Mouse (Mus musculus) heart, embryonic 11.5 days (tissue): ENCODE measurements around the gene Psmb7. TPM values are rescaled to one million over a fixed set of nuclear protein-coding genes. Genes with fewer than 3 reads are reported as not detected.

Experiments
- ATAC-seq: fragments of 200-750 bp; cut with Nextera tagmentation; replicated peaks from 2 replicates; pipeline ENCODE4 v1.8.0; 2017; ENCODE audit warnings: moderate library complexity; ENCODE audit not compliant: insufficient number of reproducible peaks, low FRiP score, low TSS enrichment
- H3K27ac ChIP-seq: fragments of 300-500 bp; sonication (generic); 2 replicates; pipeline ENCODE4 v1.5.1; 2014; ENCODE audit warnings: mild to moderate bottlenecking, low read depth, low read length
- H3K27me3 ChIP-seq: fragments of 300-500 bp; sonication (generic); 2 replicates; pipeline ENCODE4 v1.6.1; 2014; ENCODE audit warnings: mild to moderate bottlenecking, low read length, mixed read lengths; ENCODE audit not compliant: control insufficient read depth, insufficient read depth
- H3K36me3 ChIP-seq: fragments of 300-500 bp; sonication (generic); 2 replicates; pipeline ENCODE4 v1.6.1; 2014; ENCODE audit warnings: mild to moderate bottlenecking, low read length, moderate library complexity, mixed read lengths; ENCODE audit not compliant: control insufficient read depth, insufficient read depth
- H3K4me1 ChIP-seq: fragments of 300-500 bp; sonication (generic); 2 replicates; pipeline ENCODE4 v1.6.1; 2014; ENCODE audit warnings: low read length; ENCODE audit not compliant: control insufficient read depth, insufficient read depth
- H3K4me2 ChIP-seq: fragments of 300-500 bp; sonication (generic); 2 replicates; pipeline ENCODE4 v1.6.1; 2014; ENCODE audit warnings: mild to moderate bottlenecking, moderate library complexity
- H3K4me3 ChIP-seq: fragments of 300-500 bp; sonication (generic); 2 replicates; pipeline ENCODE4 v1.5.1; 2014; ENCODE audit warnings: low read depth, low read length
- H3K9ac ChIP-seq: fragments of 300-500 bp; sonication (generic); 2 replicates; pipeline ENCODE4 v1.6.1; 2014; ENCODE audit warnings: mild to moderate bottlenecking, low read depth, low read length, moderate library complexity
- H3K9me3 ChIP-seq: fragments of 300-500 bp; sonication (generic); replicated peaks from 2 replicates; pipeline ENCODE4 v1.6.1; 2016; ENCODE audit warnings: low read length; ENCODE audit not compliant: control insufficient read depth
- WGBS: fragments of 180-500 bp; shearing (Covaris S2); extraction: QIAGEN DNeasy Blood & Tissue Kit; methylation state at CpG from one replicate; pipeline ENCODE4 v1.1.7; 2014; ENCODE audit not compliant: insufficient replicate concordance; 5-methylcytosine and 5-hydroxymethylcytosine counted together
- polyA plus RNA-seq: library from polyadenylated mRNA; unstranded; fragments of >200 nt; fragmentation: Nextera tagmentation; extraction: Ambion mirVana; gene quantifications from 2 replicates; pipeline ENCODE4 v1.2.1, GENCODE M21; 2014

The Psmb7 gene
- polyA plus RNA-seq, 1 experiment from 2014 or later = 254 TPM

DNA sequence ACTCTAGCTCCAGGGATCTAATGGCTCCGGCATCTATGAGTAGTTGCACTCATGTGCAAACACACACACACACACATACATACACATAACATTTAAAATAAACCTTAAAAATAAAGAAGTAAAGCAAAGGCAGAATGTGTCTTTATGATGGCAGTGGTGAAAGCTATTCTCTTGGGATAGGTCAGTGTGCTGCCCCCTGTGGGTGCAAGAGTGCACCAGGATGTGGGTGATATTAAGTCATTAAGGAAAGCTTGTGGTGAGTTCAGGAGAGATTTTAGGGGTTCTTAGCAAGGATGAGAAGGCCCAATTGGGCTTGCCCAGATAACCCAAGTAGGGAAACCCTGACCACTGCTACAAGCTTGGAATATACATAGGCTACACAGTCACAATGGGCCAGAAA, 46.0 kb downstream of the Psmb7 start:
- Histone ChIP-seq H3K4me3 (no peak overlapping the region), H3K4me2 (0 out of 2 replicates have a peak overlapping the region, but pooled peaks have one; percentile 2), H3K4me1 (peaks cover 5% of the 10 kb centered on the region; the same call in 1 of the 2 replicates), H3K36me3 (no peaks in the 10 kb centered on the region; the same call in 1 of the 2 replicates), H3K9ac (no peak overlapping the region), H3K9me3 (no peaks in the 10 kb centered on the region), H3K27ac (no peak overlapping the region), H3K27me3 (no peaks in the 10 kb centered on the region)
- 59% methylated on average over 1 of the region's 1 CpGs for WGBS
- ATAC-seq = no peak

DNA sequence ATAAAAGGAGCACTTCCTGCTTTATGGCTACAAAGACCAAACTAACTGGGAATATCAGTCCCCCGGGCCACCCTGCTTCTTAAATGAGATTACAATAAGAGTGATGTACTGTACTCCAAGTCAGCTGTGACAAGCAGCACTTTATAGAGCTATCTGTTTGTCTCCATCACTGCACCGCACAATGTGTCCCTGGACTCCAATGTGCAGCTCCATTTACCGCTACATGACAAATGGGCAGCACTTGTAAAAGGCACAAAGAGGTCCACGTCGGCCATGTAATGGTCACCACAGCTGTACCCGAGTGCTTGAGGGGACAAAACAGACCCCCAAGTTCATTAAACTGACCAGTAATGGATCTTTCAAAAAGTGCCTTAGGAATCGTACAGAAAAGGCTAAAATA, 49.0 kb downstream of the Psmb7 start:
- no peaks in the 10 kb centered on the region for H3K27me3 ChIP-seq
- 86% methylated on average over 7 of the region's 7 CpGs for WGBS
- H3K4me1 ChIP-seq = peaks cover 12% of the 10 kb centered on the region
- ATAC-seq = no peak
- no peaks in the 10 kb centered on the region for H3K9me3 ChIP-seq
- H3K4me3 ChIP-seq = no peak overlapping the region
- peaks cover 7% of the 10 kb centered on the region for H3K36me3 ChIP-seq
- no peak overlapping the region for H3K27ac ChIP-seq
- H3K9ac ChIP-seq = no peak overlapping the region
- no peak overlapping the region for H3K4me2 ChIP-seq

DNA sequence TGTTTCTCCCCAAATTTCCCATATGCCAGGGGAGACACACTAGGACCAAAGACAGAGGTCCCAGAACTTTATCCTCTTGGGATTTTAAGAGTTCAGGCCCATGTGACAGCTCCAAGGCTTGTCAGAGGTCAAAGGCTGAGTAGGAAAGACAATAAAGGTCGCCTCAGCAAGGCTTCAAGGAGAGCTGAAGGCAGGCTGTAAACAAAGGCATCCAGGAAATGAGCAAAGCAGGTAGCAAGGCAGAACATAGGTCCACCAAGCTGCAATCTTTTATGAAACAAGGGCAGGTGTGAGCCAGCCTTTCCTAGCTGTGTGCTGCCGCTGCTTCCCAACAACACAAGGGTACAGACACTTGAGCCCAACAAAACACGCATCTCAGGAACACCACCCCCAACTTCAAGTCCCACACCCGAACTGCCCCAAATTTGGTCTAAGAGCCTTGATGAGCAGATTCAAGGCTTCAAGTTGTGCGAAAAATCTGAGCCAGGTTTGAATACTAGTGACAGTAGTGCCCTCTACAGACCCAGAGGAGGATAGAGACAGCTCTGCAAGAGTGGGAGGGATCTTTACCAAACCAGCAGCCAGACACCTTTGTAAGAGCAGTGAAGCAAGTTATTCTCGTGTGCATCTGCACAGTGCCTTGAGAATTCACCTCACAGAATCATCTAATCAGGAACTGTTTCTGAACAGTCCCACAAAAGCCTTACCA, 52.0 kb downstream of the Psmb7 start:
- H3K9me3 ChIP-seq = no peaks in the 10 kb centered on the region
- ATAC-seq = no peak
- peaks cover 16% of the 10 kb centered on the region for H3K36me3 ChIP-seq
- H3K4me1 ChIP-seq = peaks cover 13% of the 10 kb centered on the region
- H3K4me3 ChIP-seq = no peak overlapping the region
- no peaks in the 10 kb centered on the region for H3K27me3 ChIP-seq
- no peak overlapping the region for H3K4me2 ChIP-seq
- WGBS = 69% methylated on average over 6 of the region's 6 CpGs
- no peak overlapping the region for H3K27ac ChIP-seq
- H3K9ac ChIP-seq = no peak overlapping the region

DNA sequence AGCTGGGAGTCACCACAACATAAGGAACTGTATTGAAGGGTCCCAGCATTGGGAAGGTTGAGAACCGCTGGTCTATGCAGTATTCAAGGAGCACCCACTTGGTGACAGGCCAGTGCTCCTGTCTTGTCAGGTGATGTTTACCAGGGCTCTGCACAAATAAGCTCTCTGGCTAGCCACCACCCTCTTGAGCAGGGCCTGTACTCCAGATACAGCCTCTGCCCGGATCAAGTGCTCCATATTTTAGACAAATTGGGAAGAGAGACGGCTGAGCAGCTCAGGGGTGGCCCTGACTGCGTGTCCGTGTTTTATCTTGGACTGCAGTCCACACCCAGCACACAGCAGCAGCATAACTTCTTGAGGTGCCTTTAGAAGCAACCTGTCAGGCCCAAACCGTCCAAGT, 57.2 kb downstream of the Psmb7 start:
- Histone ChIP-seq H3K9ac (no peak overlapping the region), H3K4me2 (no peak overlapping the region), H3K27me3 (no peaks in the 10 kb centered on the region), H3K4me1 (peaks cover 17% of the 10 kb centered on the region), H3K9me3 (no peaks in the 10 kb centered on the region), H3K27ac (no peak overlapping the region), H3K4me3 (no peak overlapping the region), H3K36me3 (peaks cover 19% of the 10 kb centered on the region)
- no peak; the same call in 1 of the 2 replicates for ATAC-seq
- WGBS = 49% methylated on average over 6 of the region's 6 CpGs

DNA sequence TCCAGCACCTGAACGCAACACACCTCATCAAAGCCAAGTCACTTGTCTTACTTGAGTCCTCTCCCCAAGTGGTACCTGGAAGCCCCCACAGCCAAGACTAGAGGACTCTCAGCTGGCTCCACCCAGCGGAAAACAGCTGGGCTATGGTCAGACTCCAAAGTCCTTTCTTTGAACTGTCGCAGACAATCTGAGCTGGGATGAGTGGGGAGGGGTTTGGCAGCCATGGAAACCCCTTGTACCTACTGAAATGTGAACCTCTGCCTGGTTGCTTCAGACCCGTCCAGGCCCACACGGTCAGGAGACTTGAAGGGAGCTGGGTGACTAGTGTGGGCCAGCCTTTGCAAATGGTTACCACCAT, 58.5 kb downstream of the Psmb7 start:
- no peak for ATAC-seq
- no peak overlapping the region for H3K27ac ChIP-seq
- H3K9ac ChIP-seq = no peak overlapping the region
- WGBS = 55% methylated on average over 5 of the region's 5 CpGs
- no peak overlapping the region for H3K4me3 ChIP-seq
- no peak overlapping the region for H3K4me2 ChIP-seq
- H3K9me3 ChIP-seq = no peaks in the 10 kb centered on the region
- peaks cover 15% of the 10 kb centered on the region for H3K4me1 ChIP-seq
- H3K36me3 ChIP-seq = peaks cover 15% of the 10 kb centered on the region
- no peaks in the 10 kb centered on the region for H3K27me3 ChIP-seq

DNA sequence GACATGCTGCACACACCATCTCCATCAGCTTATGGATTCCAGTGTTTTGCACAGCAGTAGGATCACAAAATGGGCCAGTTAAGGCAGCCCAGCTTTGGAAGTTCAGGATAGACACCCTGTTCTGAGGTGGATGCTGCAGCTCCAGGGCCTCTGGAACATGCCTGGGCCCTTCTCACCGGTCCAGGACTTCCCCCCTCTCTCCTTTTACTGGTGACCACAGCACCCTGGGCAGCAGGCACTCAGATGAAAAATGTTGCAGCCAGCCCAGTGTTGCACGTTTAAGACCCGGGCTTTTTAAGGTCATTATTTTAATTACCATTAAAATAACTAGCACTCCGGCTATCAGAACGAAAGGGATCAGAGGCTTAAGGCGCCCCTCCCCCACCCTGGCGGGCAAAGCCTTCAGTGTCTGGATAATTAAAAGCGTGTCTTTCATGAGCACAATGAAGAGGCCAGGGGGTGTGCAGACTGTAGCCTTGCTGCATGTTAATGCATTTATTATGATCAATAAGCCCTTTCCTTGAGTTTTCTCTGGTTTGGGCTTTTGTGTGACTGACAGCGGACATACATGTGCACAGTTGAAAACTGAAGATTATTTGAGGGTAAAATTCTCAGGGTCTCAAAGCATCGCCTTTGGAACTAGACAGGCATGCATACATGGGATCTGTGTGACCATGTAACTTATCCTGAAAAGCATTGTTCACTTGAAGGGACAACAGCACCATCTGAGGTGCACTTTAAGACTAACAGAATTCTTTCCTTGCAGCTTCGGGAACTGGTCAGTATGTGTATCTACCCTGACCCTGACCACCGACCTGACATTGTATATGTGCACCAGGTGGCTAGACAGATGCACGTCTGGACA, 59.1 kb downstream of the Psmb7 start:
- Histone ChIP-seq H3K4me2 (no peak overlapping the region), H3K9me3 (no peaks in the 10 kb centered on the region), H3K4me1 (peaks cover 15% of the 10 kb centered on the region), H3K9ac (no peak overlapping the region), H3K4me3 (no peak overlapping the region), H3K27me3 (no peaks in the 10 kb centered on the region), H3K36me3 (0 out of 2 replicates have a peak, but pooled peaks cover 12% of the 10 kb centered on the region), H3K27ac (no peak overlapping the region)
- 66% methylated on average over 13 of the region's 13 CpGs for WGBS
- no peak for ATAC-seq

DNA sequence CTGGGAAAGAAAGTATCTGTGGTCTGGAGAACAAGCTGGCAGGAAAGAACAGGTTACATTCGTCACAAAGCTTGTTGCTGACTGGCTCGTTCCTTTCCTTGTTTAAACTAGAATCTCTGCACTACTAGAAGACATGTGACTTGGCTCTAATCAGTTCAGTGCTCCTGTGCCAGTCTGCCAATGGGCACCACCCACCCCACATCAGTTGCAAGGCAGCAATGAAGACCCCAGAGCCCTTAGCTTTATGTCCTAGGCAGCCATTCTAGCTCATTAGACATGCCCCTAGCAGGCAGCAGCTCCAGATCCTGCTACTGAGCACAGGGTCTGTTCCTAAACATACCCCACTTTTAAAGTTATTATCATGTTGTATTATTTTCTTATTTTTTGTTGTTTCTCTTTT, 59.9 kb downstream of the Psmb7 start:
- Histone ChIP-seq H3K27ac (no peak overlapping the region), H3K9ac (no peak overlapping the region), H3K36me3 (0 out of 2 replicates have a peak, but pooled peaks cover 12% of the 10 kb centered on the region), H3K4me1 (peaks cover 15% of the 10 kb centered on the region), H3K4me2 (no peak overlapping the region), H3K4me3 (no peak overlapping the region), H3K9me3 (no peaks in the 10 kb centered on the region), H3K27me3 (no peaks in the 10 kb centered on the region)
- WGBS = 80% methylated on average over 2 of the region's 2 CpGs
- ATAC-seq = no peak

DNA sequence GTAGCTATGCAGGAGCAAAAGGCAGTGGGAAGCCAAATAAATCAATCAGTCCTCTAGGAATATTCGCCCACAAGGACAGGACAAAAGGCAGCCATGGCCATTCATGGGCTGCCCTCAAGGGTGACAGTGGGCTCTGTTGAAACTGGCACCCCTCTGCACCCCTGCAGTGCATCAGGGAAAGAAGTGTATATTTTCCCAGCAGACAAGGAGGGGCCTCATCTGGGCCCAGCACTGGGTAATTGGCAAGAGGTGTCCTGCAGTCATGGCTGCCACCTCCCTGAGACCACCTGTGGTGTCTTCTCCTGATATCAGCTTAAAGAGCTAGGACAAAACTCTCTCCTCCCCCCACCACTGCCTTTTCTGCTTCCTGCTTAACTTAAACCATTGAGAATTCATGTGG, 64.4 kb downstream of the Psmb7 start:
- Histone ChIP-seq H3K9ac (no peak overlapping the region), H3K4me3 (no peak overlapping the region), H3K9me3 (no peaks in the 10 kb centered on the region), H3K27me3 (no peaks in the 10 kb centered on the region), H3K4me1 (0 out of 2 replicates have a peak, but pooled peaks cover 1% of the 10 kb centered on the region), H3K36me3 (peaks cover 6% of the 10 kb centered on the region; the same call in 1 of the 2 replicates), H3K4me2 (no peak overlapping the region), H3K27ac (no peak overlapping the region)
- no peak for ATAC-seq
- WGBS = 61% methylated on average over 1 of the region's 1 CpGs
